Mouse (Mus musculus): ENCODE results near the gene Nme6.
"Not testable (repeated sequence)": the region's sequence is repeated elsewhere in the genome, so short reads cannot be mapped to it uniquely, and the experiment has no call there.

Gene Nme6

DNA sequence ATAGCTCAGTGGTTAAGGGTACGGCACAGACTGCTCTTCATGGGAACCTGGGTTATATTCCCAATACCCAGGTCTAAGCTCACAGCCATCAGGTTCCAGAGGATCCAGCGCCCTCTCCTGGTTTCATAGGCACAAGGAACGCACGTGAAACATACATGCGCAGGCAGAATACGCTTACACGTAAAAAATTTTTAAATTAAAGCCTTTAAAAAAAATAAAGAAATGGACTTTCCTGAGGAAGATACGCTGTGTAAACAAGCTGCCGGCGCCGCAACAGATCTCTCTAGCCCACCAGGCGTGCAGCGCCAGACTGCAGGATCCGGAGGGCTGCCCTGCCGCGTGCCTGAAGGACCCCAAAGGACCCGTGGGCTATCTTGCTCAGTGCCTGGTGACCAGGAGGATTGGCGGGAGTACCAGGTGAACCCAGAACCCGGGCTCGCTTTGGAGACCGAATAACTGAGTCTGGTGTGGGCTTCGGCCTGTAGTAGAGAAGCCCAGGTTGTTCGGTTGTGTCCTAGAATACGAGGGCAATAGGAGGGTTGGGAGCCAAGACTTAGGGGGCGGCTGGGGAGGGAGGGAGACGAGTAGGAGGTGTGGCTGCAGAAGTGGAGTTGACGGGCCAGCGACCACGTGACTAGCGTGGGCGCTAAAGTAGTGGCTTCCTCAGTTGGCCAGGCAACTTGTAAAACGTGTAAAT lies at the start of gene Nme6:
Gene Nme6 (plus strand): TSS at position 359 of the 697 bp plus-strand sequence.
- peak; percentile 91 for DNase-seq

DNA sequence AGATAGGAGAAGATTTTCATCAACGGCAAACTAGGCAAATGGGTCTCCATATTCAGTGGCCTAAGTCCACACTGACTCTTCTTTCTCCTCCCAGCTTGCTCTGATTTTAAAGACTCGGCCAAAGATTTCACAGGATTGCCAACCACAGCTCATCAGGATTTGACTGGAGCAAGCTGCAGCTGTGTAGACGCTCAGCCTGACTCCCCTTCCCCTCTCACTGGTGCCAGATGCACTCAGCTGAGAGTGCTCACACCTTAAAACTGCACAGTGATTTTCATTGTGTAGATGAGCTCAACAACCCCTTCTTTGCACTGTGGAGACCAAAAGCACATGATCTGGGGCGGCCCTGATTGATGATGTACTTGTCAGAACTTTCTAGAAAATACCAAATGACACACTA lies 42.0 kb upstream of the Nme6 start, which contains the start of gene Fbxw27:
Gene Fbxw27 (minus strand): TSS at position 101 of the 400 bp plus-strand sequence.
- not testable (repeated sequence) for DNase-seq

DNA sequence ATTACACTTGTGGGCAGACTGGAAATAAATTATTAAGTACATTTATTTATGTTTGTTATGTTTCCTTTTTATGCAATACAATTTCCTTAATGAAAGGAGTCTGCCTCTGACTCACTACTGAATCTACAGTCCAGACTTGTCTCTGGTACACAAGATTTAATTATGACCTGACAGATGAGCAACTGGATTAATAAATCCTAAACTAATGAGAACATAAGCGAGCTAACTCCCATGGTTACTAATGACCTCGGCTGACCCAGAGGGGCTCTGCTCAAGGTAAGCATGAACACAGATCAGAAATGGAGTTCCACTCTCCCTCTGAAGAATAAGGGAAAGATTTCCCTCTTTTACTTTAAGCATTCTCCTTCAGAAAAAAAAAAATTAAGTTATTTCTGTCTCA lies 37.3 kb upstream of the Nme6 start:
- no peak for DNase-seq

DNA sequence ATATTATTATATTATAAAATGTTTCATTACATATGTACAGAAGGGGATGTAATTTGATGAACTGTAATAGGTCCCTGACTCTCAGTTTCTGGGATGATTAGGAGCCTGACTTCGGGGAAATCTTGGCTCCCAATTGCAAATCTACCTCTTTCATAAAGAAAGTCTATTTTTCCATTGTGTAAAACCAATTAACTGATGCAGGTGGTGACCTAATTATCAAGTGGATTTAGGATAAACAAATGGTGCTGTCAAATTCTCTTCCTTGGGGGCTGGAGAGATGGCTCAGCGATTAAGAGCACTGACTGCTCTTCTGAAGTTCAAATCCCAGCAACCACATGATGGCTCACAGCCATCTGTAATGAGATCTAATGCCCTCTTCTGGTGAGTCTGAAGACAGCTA lies 36.7 kb upstream of the Nme6 start:
- no peak for DNase-seq

DNA sequence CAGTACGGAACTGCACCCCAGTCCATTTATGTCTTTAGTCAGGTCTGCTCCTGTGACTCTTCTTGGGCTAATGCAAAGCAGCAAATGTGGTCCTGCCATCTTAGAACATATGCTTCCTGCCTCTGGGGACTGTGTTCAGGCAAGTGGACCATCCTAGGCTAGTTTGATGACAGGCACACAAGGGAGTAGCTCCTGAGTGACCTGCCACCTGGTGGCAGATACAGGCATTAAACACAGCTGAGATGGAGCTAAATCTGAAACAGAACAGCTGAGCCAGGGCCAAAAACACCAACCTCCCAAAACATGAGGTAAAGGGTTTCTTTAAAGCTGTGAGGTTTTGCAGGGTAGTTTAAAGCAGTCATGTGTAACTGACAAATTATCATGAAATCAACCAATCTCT lies 34.5 kb upstream of the Nme6 start:
- peak; percentile 37 for DNase-seq

DNA sequence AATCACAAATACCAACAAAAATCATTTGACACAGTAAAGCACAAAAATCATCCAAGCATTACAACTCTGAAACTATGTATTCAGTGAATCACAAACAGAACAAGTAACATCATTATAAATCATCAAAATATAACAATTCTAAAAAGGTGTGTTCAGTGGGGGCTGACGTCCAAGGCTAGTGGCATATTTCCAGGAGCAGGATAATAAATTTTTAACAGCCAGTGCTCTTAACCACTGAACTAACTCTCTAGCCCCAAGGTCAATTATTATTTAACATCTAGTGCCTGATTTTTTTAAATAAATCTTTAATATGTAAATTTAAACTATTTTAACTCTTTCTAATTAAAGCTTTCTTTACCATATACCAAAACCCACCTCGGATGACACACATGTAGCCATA lies 27.0 kb upstream of the Nme6 start:
- DNase-seq, result not testable (repeated sequence)

DNA sequence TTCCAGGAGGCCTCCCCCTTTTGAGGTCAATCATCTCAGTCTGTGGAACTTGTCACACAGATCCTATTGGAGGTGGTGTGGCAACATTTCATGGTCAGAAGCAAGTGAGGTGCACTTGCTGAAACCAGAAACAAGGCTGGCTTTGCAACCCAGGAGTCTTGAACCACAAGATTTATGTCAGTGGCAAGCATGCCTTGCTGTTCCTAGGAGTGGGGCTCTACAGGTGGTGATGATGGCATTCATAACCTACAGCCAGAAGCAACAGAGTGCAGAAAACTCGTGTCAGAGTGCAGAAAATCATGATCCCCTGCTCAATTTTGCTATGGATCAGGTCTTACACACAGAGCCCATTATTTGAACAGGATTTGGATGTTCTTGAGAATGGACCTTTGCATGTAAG lies 26.3 kb upstream of the Nme6 start:
- DNase-seq, result no peak

DNA sequence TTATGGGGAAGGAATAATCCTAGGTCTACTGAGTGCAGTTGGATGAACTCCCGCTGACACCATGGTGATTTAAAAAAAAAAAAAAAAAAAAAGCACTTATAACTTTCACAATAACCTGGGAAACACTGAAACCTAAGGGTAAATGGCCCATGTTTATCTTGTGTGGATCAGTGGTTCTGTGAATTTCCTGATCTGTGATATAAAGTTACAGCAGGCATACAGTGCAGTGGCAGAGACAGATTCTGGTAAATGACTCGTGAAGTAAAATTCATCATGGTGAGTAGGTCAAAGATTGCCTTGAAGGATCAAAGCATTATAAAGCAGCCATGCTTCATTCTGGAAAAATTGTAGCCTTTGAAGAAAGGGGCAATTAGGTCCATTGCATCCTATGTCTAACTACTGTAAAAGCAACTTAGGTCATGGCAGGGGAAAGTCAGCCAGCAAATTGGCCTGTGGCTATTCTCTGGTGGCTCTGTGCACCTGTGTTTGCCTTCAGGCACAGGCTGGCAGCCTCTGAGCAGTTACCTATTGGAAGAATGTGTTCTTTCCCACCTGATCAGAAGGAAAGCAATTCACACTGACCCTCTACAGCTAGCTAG lies 25.8 kb upstream of the Nme6 start:
- DNase-seq, result no peak

DNA sequence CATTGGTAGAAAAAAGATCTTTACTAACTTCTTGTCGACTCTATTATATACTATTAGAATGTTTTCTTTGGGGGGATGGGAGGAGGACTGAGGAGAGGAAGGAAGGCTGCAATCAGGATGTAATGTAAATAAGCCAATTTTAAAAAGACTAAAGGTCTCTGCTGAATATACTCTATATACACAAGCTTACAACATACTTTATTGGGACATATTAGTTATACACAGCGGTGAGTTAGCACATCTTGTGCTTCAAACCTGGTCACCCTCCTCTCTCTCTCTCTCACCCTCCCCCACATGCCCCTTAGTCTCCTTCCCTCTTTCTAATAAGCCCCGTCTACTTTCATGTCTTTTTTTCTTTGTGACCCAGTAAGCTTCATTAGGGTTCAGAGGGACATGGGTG lies 24.7 kb upstream of the Nme6 start:
- no peak for DNase-seq

DNA sequence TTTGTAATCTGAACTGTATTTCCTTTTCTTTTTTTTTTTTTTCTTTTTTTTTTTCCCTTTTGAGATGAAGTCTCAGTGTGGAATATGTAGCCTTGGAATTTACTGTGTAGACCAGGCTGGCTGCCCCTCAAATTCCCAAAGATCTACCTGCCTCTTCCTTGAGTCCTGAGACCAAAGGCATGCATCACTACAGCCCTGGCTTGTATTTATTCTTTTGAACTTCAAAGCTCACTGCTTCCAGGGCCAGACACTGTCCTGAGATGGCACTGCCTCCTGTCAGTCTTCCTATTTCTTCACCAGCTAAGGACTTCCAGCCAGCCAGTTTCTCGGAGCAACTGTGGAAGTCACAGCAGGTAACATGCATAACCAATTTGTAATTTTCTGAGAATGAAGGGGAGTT lies 20.6 kb upstream of the Nme6 start, which contains the start of gene Spink8:
Gene Spink8 (plus strand): TSS at position 301 of the 400 bp plus-strand sequence.
- no peak for DNase-seq

DNA sequence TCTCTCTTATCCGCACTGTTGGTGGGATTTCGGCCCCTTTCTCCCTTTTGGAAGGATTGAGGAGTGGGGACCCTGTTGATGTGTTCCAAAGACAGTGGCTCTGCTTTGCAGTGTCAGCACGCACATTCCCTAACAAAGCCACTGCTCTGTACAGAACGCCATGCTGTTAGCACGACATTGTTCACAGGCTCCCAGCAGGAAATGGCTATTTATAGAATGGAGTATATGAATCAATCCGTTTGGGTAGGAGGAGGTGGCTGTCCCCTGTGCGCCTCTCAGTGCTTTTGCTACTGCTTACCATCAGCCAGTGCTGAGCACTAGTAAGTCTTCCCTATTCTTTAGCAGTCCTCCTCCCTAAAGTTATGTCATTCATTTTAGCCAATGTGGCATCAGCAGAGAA lies 19.1 kb upstream of the Nme6 start:
- DNase-seq, result peak; percentile 12

DNA sequence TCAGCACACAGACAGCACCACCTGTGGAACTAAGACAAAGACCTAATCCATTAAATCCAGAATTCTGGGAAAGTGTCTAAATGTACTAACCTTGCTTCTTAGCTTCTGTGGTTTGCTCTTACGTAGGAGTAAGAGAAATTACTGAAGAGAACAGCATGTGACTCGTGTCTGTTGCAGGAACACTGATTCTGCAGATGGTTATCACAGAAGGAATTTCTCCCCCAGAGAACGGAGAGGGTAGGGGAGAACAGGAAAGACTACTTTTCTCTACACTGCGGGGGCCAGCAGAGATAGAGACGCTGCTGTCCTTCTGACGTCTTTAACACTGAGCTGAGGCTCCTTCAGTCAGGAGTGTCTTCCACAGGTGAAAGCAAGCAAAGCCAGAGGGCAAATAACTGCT lies 16.2 kb upstream of the Nme6 start:
- DNase-seq, result no peak

DNA sequence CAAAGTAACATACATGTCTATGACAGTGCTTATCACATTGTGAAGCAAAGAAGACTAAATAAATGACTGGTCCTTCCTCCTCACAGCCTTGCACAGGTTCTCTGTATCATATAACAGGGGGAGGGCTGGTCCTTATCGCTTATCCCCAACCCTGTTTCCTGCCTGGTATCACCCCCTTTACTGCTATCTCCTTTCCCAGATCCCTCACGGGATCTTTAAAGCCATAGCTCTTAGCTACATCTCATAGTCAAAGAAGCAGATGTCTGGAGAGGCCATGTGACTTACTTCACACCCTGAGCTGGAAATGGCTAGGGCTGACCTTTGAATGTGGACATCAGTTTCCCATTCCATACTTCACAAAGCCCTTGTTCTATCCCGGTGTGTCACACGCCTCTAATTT lies 6.8 kb upstream of the Nme6 start:
- DNase-seq, result no peak

DNA sequence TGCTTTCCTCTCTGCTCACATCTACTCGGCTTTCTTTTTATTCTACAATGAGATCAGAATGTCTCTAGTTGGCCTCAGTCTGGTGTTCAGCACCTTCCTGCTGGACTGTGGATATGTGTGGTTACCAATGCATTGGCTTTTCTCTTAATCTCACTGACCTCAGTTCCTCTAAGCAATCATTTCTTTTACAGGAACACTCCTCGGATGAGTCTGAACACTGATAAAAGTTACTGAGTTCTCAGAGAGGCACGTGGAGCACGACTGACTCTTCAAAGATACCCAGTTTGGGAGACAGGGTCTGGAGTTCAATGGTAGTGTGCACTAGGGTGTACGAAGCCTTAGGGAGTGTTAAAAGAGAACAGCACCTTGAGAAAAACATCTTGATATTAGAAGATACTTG lies 6.4 kb upstream of the Nme6 start:
- no peak for DNase-seq

DNA sequence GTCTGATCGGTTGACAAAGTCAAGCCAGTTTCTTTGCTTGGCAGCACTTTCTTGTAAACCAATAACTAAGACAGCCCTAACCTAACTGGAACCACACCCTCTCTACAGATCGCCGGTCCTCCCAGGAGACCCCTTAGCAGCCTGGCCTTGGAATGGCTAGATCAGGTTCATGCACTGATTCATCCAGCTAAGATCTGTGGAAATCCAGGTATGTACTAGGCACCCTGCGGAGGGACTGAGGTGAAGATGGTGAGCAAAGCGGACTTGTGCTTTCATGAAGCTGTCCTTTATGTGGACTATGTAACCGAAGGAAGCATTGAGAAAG lies 501 bp downstream of the Nme6 start:
- DNase-seq, result no peak

DNA sequence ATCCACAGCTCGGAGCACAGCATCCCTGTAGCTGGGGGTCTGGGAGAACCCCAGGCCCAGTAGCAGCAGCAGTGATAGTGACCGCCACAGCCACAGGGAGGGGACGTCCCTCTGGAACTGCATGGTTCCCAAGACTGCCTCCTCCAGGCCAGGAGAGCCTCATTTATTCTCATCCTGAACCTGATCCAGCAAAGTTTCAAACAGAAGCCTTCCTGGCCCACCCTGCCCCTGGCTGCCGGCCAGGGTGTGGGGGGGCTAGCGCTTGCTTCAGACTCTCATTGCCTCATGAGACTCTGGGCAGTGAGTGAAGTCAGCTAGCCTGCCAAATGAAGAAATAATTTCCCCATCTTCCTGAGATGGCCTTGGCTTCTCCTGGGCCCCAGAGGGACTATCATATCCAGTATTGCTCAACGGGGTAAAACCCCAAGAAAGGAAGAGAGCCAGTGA lies 16.8 kb downstream of the Nme6 start, which contains the start of gene Camp:
Gene Camp (minus strand): TSS at position 306 of the 447 bp plus-strand sequence.
- no peak for DNase-seq

DNA sequence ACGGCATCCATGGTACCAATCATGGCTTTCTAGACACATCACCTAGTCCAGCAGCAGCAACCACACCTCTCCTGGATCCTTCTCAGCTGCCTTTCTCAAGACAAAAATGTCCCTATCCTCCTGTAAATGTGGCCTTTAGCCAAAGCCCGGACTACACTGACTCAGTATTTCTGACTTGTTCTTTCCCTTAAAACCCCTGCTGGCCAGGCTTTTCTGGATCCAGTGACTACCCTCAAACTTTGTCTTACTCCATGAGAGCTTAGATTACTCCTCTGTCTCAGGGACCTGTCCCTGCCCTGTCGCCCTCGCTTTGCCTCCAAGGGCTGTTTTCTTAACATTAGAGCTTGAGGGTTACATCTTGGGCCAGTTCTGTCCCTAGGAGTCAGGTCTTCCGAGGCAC lies 17.6 kb downstream of the Nme6 start:
- DNase-seq, result no peak

DNA sequence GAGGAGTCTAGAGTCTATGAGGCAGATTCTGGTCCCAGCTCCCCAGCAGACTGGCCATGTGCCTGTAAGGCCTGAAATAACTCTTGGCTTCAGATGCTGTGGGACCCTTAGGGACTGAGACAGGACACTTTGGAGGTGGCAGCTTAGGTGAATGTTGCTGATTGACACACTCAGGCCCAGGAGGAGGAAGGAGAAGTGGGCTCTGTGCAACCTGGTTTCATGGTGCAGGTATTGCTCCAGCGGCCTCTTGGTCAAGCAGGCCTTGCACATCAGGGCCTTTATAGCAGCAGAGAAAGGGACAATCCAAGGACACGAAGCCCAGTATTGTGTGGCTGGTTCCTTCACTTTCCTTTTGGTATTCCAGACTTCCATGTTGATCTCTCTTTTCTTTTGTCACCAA lies 21.8 kb downstream of the Nme6 start:
- DNase-seq, result no peak

DNA sequence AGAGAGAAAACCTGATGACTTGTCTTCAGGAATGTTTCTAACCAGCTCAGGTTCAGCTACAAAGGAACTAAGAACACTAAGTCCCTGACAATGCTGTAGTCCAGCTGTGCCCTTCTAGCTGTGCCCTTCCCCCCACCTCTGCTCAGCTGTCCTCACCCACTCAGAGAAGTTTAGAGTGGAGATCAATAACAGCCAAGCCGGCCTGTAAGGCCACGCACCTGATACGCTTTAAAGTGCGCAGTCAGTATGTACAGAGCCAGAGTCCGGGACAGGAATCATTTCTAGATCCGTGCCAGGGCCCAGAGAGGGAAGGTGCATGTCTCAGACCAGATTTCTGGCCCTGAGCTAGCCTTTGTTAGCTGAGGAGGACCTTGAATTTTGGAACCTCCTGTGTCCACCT lies 23.4 kb downstream of the Nme6 start:
- no peak for DNase-seq

DNA sequence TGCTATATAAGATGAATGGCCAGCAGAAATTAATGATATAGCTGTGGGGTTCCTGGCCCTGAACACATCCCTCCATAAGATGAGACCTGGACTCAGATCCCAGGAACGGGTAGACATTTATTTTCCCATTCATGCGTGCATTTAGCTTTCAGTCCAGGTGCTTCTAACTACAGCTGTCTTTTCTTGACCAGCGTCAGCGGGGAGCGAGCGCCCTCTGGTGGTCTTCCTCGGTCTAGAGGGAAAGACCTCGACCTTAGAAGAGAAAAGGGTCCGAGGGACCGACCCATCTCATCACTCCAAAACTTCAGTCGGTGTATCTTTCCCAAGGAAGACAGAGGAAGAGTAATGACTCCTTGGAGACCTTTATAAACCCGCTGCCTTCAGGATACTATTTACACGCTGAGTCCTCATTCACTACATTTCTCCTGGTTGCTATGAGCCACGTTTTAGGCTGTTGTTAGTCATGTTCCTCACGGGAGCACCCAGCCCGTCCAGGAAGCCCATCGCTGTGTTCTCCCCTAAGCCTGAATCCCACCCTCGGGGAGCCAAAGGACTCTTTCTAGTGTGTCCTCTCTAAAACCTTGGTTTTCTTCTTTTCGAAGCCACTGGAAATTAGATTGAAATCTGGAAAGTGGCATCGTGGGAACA lies 30.0 kb downstream of the Nme6 start:
- peak; percentile 86 for DNase-seq

DNA sequence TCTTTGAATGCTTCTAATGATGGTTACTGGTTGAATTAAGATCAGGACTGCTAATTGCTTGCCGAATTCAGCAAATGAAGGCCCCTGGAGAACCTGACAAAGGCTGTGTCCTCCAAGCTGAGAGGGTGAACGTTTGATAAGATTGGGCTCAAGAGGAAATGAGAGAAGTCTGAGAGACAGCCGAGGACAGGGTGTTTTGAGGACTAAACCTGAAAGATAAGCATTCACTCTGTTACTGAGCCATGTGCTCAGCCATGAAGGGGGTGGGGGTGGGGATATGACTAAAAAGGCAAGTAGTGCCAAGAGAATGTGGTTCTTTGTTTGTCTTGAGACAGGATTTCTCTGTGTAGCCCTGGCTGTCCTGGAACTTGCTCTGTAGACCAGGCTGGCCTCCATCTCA lies 30.5 kb downstream of the Nme6 start:
- no peak for DNase-seq

DNA sequence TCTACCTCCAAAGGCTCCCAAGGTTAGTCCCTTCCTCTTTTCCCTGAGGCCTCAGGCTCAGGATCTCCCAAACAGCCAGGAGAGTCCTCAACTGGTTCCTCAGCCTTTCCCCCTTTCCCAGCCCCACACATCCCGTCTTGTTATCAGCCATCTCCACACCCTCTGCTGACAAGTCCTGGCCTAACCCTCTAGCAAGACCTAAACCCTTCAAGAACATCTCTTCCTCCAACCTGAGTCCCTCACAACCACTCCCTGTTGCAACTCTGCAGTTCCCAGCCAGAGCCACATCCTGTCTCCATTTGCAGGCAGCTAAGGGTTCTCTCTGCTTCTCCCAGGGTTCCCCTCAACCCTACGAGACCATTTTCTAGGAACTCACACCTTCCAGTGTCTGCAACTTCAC lies 33.7 kb downstream of the Nme6 start:
- no peak for DNase-seq

DNA sequence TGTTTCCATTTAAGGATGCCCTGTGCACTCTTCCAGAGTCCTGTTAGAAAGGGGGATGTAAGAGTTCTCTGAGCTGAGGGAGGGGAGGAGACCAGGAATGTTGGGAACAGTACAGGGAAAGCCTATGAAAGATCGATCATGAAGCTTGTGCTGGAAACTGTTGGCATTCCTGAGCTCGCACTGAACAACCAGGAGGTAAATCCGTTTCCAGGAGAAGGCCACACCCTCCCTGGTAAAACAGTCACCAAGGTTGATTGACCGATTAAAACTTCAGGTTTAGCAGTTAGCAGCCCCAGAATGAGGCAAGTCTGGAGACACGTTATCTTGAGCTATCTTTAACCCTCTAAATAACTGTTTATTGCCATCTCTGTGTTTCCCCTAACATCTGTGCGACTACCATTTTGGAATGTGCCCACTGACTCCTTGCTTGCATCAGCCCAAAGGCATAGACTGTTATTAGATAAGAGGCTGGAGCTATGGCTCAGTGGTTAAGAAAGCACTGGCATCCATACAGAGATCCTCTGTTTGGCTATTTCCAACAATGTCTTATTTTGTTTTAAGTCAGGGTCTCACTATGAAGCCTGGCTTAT lies 38.5 kb downstream of the Nme6 start:
- DNase-seq, result no peak

Measured in embryo, embryonic 11 days (tissue).